Mouse (Mus musculus) kidney, postnatal 25 days (tissue): ENCODE data around the gene Slc44a5.
A peak's percentile ranks its signal among the peaks of the same experiment; 100 is the strongest.

ENCODE experiments used
- DNase-seq, 2 experiments: peaks; one replicate each; pipeline ENCODE4 v3.0.0; 2021; ENCODE audit warnings: mixed read lengths in 2 of 2

Slc44a5 gene

GRCm38 (mm10) chr3:154173556-154173955 is 200.3 kb downstream of the Slc44a5 start:
- no peak for DNase-seq

- no peak for DNase-seq
Measured at GRCm38 (mm10) chr3:154174031-154174430, 200.8 kb downstream of the Slc44a5 start.

GRCm38 (mm10) chr3:154174766-154175165 is 201.5 kb downstream of the Slc44a5 start:
- DNase-seq: no peak

- DNase-seq: no peak
Measured at GRCm38 (mm10) chr3:154177665-154178305, 204.5 kb downstream of the Slc44a5 start.

GRCm38 (mm10) chr3:154179423-154179920 is 206.2 kb downstream of the Slc44a5 start:
- no peak for DNase-seq

- DNase-seq: no peak
Measured at GRCm38 (mm10) chr3:154182987-154183386, 209.8 kb downstream of the Slc44a5 start.

GRCm38 (mm10) chr3:154183957-154184356 is 210.7 kb downstream of the Slc44a5 start:
- DNase-seq: no peak

- DNase-seq: no peak
Measured at GRCm38 (mm10) chr3:154188668-154189067, 215.4 kb downstream of the Slc44a5 start.

- DNase-seq: no peak
Measured at GRCm38 (mm10) chr3:154192328-154193030, 219.2 kb downstream of the Slc44a5 start.

- no peak for DNase-seq
Measured at GRCm38 (mm10) chr3:154193189-154193840, 220.1 kb downstream of the Slc44a5 start.

- no peak for DNase-seq
Measured at GRCm38 (mm10) chr3:154200422-154200828, 227.2 kb downstream of the Slc44a5 start.

- DNase-seq: no peak
Measured at GRCm38 (mm10) chr3:154201796-154202195, 228.6 kb downstream of the Slc44a5 start.

GRCm38 (mm10) chr3:154202383-154202782 is 229.1 kb downstream of the Slc44a5 start:
- no peak for DNase-seq

- no peak for DNase-seq
Measured at GRCm38 (mm10) chr3:154208479-154208878, 235.2 kb downstream of the Slc44a5 start.

- no peak for DNase-seq
Measured at GRCm38 (mm10) chr3:154209201-154209754, 236.0 kb downstream of the Slc44a5 start.

GRCm38 (mm10) chr3:154209776-154210430 is 236.7 kb downstream of the Slc44a5 start:
- no peak for DNase-seq

- DNase-seq: no peak
Measured at GRCm38 (mm10) chr3:154210431-154211055, 237.3 kb downstream of the Slc44a5 start.

- peak in 1 of 2 experiments; percentile 4 for DNase-seq
Measured at GRCm38 (mm10) chr3:154212551-154212950, 239.3 kb downstream of the Slc44a5 start.

GRCm38 (mm10) chr3:154215309-154215708 is 242.1 kb downstream of the Slc44a5 start:
- DNase-seq: no peak

GRCm38 (mm10) chr3:154215779-154216178 is 242.5 kb downstream of the Slc44a5 start:
- DNase-seq: no peak

GRCm38 (mm10) chr3:154222141-154222591 is 248.9 kb downstream of the Slc44a5 start:
- DNase-seq: no peak

GRCm38 (mm10) chr3:154222688-154223087 is 249.5 kb downstream of the Slc44a5 start:
- no peak for DNase-seq
